Mouse (Mus musculus): ENCODE measurements around the gene Mbtd1. TPM values are rescaled to one million over a fixed set of nuclear protein-coding genes. Genes with fewer than 3 reads are reported as not detected.

Gene Mbtd1
- polyA plus RNA-seq, 1 experiment, result 15.1 TPM

GRCm38 (mm10) chr11:93952376-93952775 lies 66.7 kb downstream of the Mbtd1 start:
- H3K4me1 ChIP-seq (ENCODE audit: control insufficient read depth, insufficient read depth, low read length), result peaks cover 3% of the 10 kb centered on the region; the same call in 1 of the 2 replicates
- TF ChIP-seq CTCF (IDR thresholded peaks at IDR 0.05; ENCODE audit: borderline replicate concordance, insufficient read depth, low read depth, low read length) (no peak), POLR2A (IDR thresholded peaks at IDR 0.05; ENCODE audit: borderline replicate concordance, insufficient read depth, low read length) (no peak)
- WGBS, result 86% methylated on average over 5 of the region's 5 CpGs
- DNase-seq, result no peak
- H3K4me3 ChIP-seq (replicated peaks; ENCODE audit: insufficient read depth, low read depth, low read length), result no peak overlapping the region
- no peak overlapping the region for H3K27ac ChIP-seq (ENCODE audit: insufficient read depth, low read length)
- H3K27me3 ChIP-seq (ENCODE audit: control insufficient read depth, insufficient read depth, low read length), result no peaks in the 10 kb centered on the region

- no peak overlapping the region for H3K27ac ChIP-seq (ENCODE audit: insufficient read depth, low read length)
- H3K4me1 ChIP-seq (ENCODE audit: control insufficient read depth, insufficient read depth, low read length), result peaks cover 3% of the 10 kb centered on the region; the same call in 1 of the 2 replicates
- DNase-seq, result no peak
- peak overlapping the region; percentile 62 for H3K4me3 ChIP-seq (replicated peaks; ENCODE audit: insufficient read depth, low read depth, low read length)
- 38% methylated on average over 13 of the region's 13 CpGs for WGBS
- H3K27me3 ChIP-seq (ENCODE audit: control insufficient read depth, insufficient read depth, low read length), result no peaks in the 10 kb centered on the region
- no peak for TF ChIP-seq POLR2A (IDR thresholded peaks at IDR 0.05; ENCODE audit: borderline replicate concordance, insufficient read depth, low read length)
- TF ChIP-seq CTCF (IDR thresholded peaks at IDR 0.05; ENCODE audit: borderline replicate concordance, insufficient read depth, low read depth, low read length), result no peak
Measured at GRCm38 (mm10) chr11:93954738-93955255, 69.1 kb downstream of the Mbtd1 start.

- no peaks in the 10 kb centered on the region for H3K27me3 ChIP-seq (ENCODE audit: control insufficient read depth, insufficient read depth, low read length)
- no peak for TF ChIP-seq CTCF (IDR thresholded peaks at IDR 0.05; ENCODE audit: borderline replicate concordance, insufficient read depth, low read depth, low read length)
- peak; percentile 55; the same call in 1 of the 2 replicates for TF ChIP-seq POLR2A (IDR thresholded peaks at IDR 0.05; ENCODE audit: borderline replicate concordance, insufficient read depth, low read length)
- H3K27ac ChIP-seq (ENCODE audit: insufficient read depth, low read length), result peak overlapping the region; percentile 29; the same call in 1 of the 2 replicates
- peak overlapping the region; percentile 62 for H3K4me3 ChIP-seq (replicated peaks; ENCODE audit: insufficient read depth, low read depth, low read length)
- peaks cover 3% of the 10 kb centered on the region; the same call in 1 of the 2 replicates for H3K4me1 ChIP-seq (ENCODE audit: control insufficient read depth, insufficient read depth, low read length)
- peak; percentile 83 to 84 for DNase-seq
- WGBS, result under 1% methylated on average over 67 of the region's 67 CpGs
Measured at GRCm38 (mm10) chr11:93955256-93956150, 69.9 kb downstream of the Mbtd1 start.

GRCm38 (mm10) chr11:93956159-93956558 lies 70.5 kb downstream of the Mbtd1 start, which contains the start of gene Nme2:
Gene Nme2, minus strand, starts transcription at chr11:93956259.
- no peak for TF ChIP-seq POLR2A (IDR thresholded peaks at IDR 0.05; ENCODE audit: borderline replicate concordance, insufficient read depth, low read length)
- TF ChIP-seq CTCF (IDR thresholded peaks at IDR 0.05; ENCODE audit: borderline replicate concordance, insufficient read depth, low read depth, low read length), result no peak
- Histone ChIP-seq H3K27ac (ENCODE audit: insufficient read depth, low read length) (peak within 1 kb of the TSS; percentile 29; the same call in 1 of the 2 replicates), H3K4me1 (ENCODE audit: control insufficient read depth, insufficient read depth, low read length) (peaks cover 3% of the 10 kb centered on the region; the same call in 1 of the 2 replicates), H3K27me3 (ENCODE audit: control insufficient read depth, insufficient read depth, low read length) (no peaks in the 10 kb centered on the region), H3K4me3 (replicated peaks; ENCODE audit: insufficient read depth, low read depth, low read length) (peak within 1 kb of the TSS; percentile 62)
- WGBS, result under 1% methylated on average over 6 of the region's 6 CpGs
- peak in 1 of 2 experiments; percentile 30 for DNase-seq

DNA sequence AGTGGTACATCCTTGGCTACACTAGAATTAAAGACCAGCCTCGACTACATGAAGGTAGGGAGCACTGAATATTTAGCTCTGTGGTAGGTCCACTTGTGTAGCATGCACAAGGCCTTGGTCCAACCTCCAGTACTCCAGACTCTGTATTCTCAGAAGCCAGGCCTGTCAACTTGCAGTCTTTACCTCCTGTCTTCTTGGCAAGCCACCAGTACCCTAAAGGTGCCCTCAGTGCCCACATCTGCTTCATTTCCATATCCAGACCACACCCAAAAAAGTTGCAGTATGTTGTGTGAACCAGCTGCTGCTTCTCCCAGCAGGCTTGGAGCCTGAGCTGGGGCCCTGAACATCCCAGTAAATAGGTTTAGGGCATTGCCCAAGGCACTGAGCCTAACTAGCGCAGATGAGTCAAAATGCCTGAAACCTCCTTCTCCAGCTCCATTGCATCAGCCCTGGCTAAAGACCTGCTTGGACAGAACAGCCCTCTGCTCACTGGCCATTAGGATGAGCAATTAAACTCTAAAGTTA lies 71.4 kb downstream of the Mbtd1 start:
- no peak overlapping the region for H3K27ac ChIP-seq (ENCODE audit: insufficient read depth, low read length)
- peak in 1 of 2 experiments; percentile 16 for DNase-seq
- WGBS, result 79% methylated on average over 2 of the region's 2 CpGs

GRCm38 (mm10) chr11:93957746-93958145 lies 72.1 kb downstream of the Mbtd1 start:
- Histone ChIP-seq H3K4me1 (ENCODE audit: control insufficient read depth, insufficient read depth, low read length) (peaks cover 3% of the 10 kb centered on the region; the same call in 1 of the 2 replicates), H3K4me3 (replicated peaks; ENCODE audit: insufficient read depth, low read depth, low read length) (no peak overlapping the region), H3K27me3 (ENCODE audit: control insufficient read depth, insufficient read depth, low read length) (no peaks in the 10 kb centered on the region), H3K27ac (ENCODE audit: insufficient read depth, low read length) (no peak overlapping the region)
- 83% methylated on average over 4 of the region's 4 CpGs for WGBS
- DNase-seq, result no peak
- TF ChIP-seq CTCF (IDR thresholded peaks at IDR 0.05; ENCODE audit: borderline replicate concordance, insufficient read depth, low read depth, low read length) (no peak), POLR2A (IDR thresholded peaks at IDR 0.05; ENCODE audit: borderline replicate concordance, insufficient read depth, low read length) (no peak)

More for the DNA sequence above, 71.4 kb downstream of the Mbtd1 start:
- TF ChIP-seq POLR2A (IDR thresholded peaks at IDR 0.05; ENCODE audit: borderline replicate concordance, insufficient read depth, low read length), result no peak
- TF ChIP-seq CTCF (IDR thresholded peaks at IDR 0.05; ENCODE audit: borderline replicate concordance, insufficient read depth, low read depth, low read length), result no peak
- Histone ChIP-seq H3K4me3 (replicated peaks; ENCODE audit: insufficient read depth, low read depth, low read length) (no peak overlapping the region), H3K4me1 (ENCODE audit: control insufficient read depth, insufficient read depth, low read length) (peaks cover 3% of the 10 kb centered on the region; the same call in 1 of the 2 replicates), H3K27me3 (ENCODE audit: control insufficient read depth, insufficient read depth, low read length) (no peaks in the 10 kb centered on the region)

DNA sequence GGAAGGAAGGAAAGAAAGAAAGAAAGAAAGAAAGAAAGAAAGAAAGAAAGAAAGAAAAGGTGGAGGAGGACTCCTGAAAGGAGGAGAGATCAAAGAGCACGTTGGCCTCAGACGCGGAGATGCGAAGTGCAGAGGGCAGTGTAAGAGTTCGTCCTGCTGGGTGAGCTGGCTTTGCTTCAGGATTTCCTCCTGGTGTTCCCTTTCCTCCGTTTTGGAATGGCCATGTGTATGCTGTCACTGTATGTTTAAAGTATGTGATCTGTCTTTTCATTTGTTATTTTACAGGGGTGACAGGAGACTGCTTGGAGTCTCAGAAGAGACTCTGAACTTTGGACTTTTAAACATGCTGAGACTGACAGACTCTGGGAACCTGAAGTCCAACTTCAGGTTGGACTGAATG lies 75.8 kb downstream of the Mbtd1 start:
- WGBS, result 83% methylated on average over 6 of the region's 6 CpGs
- TF ChIP-seq CTCF (IDR thresholded peaks at IDR 0.05; ENCODE audit: borderline replicate concordance, insufficient read depth, low read depth, low read length) (no peak), POLR2A (IDR thresholded peaks at IDR 0.05; ENCODE audit: borderline replicate concordance, insufficient read depth, low read length) (no peak)
- no peaks in the 10 kb centered on the region; the same call in 1 of the 2 replicates for H3K4me1 ChIP-seq (ENCODE audit: control insufficient read depth, insufficient read depth, low read length)
- no peak overlapping the region for H3K27ac ChIP-seq (ENCODE audit: insufficient read depth, low read length)
- H3K4me3 ChIP-seq (replicated peaks; ENCODE audit: insufficient read depth, low read depth, low read length), result no peak overlapping the region
- no peak for DNase-seq
- H3K27me3 ChIP-seq (ENCODE audit: control insufficient read depth, insufficient read depth, low read length), result no peaks in the 10 kb centered on the region

All from cerebellum, adult 2 months (tissue).